Mouse (Mus musculus): ENCODE data around the gene Marc1. TPM values are rescaled to one million over a fixed set of nuclear protein-coding genes. Genes with fewer than 3 reads are reported as not detected.

Marc1 gene
- polyA plus RNA-seq, 1 experiment from 2014 or later: 0.32 TPM

DNA sequence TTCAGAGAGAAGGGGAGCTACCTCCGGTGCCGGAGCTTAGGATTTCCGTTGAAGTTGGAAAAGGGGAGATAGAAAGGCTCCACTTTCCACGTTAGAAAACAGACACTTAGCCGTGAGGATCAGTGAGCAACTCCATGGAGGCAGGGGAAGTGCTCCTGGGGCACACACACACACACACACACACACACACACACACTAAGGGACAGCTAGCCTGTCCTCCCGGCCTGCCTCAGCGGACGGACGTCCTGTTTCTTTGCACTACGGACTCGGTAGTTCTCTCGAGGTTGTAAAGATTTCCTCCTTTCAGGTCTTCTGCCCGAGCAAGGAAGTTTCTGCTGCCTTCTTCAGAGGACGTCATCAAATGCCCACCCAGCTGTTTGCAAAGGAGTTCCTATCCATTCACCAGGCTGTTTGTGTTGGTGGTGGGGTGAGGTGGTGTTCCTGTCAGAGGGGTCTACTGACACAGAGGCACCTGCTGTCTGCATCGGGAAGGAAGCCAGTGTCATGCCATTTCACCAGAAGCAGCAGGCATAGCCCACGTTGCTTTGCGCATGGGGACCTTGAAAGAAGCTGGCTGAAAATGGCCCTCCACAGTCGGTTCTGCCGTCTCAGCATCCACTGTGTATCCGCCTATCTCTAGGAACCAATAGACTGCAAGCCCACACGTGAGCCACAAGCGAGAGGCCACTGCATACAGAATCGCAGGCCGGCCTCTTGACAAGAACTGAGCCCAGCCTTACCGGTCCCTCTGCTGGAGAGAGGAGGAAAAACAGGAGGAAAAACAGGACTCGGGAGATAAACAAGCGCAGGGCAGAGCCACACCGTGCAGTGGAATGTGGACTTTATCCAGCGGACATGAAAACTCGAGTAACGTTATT, 40.9 kb upstream of the Marc1 start:
- peak; percentile 89 for DNase-seq (ENCODE audit: low spot score)
- Histone ChIP-seq H3K36me3 (ENCODE audit: control insufficient read depth, insufficient read depth, low read length) (no peaks in the 10 kb centered on the region), H3K4me1 (replicated peaks; ENCODE audit: control insufficient read depth, insufficient read depth) (0 out of 2 replicates have a peak, but pooled peaks cover 2% of the 10 kb centered on the region), H3K4me3 (ENCODE audit: low read depth, low read length) (no peak overlapping the region), H3K9ac (ENCODE audit: low read length) (no peak overlapping the region), H3K27me3 (ENCODE audit: control insufficient read depth, insufficient read depth, low read length) (no peaks in the 10 kb centered on the region), H3K27ac (replicated peaks) (no peak overlapping the region; the same call in 1 of the 2 replicates), H3K9me3 (ENCODE audit: control insufficient read depth, low read length) (no peaks in the 10 kb centered on the region), H3K4me2 (replicated peaks; ENCODE audit: low read depth) (peak overlapping the region; percentile 8; the same call in 1 of the 2 replicates)
- ATAC-seq (ENCODE audit: low FRiP score, low TSS enrichment): peak; percentile 96
- peak; percentile 90 for TF ChIP-seq CTCF (IDR thresholded peaks at IDR 0.05; ENCODE audit: low read depth)
- TF ChIP-seq EP300 (optimal IDR thresholded peaks at IDR 0.05): no peak
- 21% methylated on average over 31 of the region's 31 CpGs for WGBS

DNA sequence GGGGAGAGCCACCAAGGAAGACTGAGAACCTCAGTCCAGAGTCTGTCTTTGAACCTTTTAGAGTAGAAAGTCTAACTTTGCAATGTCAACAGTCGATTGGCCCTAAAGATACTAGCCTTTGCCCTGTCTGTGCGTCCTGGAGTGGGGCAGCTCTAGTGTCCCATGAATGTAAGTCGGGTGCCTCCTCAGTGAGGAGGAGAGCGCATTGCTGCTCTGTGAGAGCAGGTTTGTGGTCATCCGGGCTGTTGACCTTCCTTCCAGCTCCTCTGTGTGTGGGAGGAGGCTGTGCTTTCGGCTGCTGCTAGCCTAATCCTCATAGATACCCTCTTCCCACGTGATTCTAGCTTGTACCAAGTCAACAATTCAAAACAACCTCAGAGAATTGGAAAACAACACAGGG, 40.1 kb upstream of the Marc1 start:
- no peak overlapping the region for H3K9ac ChIP-seq (ENCODE audit: low read length)
- H3K4me1 ChIP-seq (replicated peaks; ENCODE audit: control insufficient read depth, insufficient read depth): peaks cover 6% of the 10 kb centered on the region; the same call in 1 of the 2 replicates
- TF ChIP-seq EP300 (optimal IDR thresholded peaks at IDR 0.05): no peak
- no peak for ATAC-seq (ENCODE audit: low FRiP score, low TSS enrichment)
- H3K9me3 ChIP-seq (ENCODE audit: control insufficient read depth, low read length): no peaks in the 10 kb centered on the region
- H3K4me3 ChIP-seq (ENCODE audit: low read depth, low read length): no peak overlapping the region
- no peak for DNase-seq (ENCODE audit: low spot score)
- H3K36me3 ChIP-seq (ENCODE audit: control insufficient read depth, insufficient read depth, low read length): no peaks in the 10 kb centered on the region
- H3K4me2 ChIP-seq (replicated peaks; ENCODE audit: low read depth): no peak overlapping the region
- no peaks in the 10 kb centered on the region for H3K27me3 ChIP-seq (ENCODE audit: control insufficient read depth, insufficient read depth, low read length)
- no peak overlapping the region; the same call in 1 of the 2 replicates for H3K27ac ChIP-seq (replicated peaks)
- WGBS: 52% methylated on average over 7 of the region's 7 CpGs

DNA sequence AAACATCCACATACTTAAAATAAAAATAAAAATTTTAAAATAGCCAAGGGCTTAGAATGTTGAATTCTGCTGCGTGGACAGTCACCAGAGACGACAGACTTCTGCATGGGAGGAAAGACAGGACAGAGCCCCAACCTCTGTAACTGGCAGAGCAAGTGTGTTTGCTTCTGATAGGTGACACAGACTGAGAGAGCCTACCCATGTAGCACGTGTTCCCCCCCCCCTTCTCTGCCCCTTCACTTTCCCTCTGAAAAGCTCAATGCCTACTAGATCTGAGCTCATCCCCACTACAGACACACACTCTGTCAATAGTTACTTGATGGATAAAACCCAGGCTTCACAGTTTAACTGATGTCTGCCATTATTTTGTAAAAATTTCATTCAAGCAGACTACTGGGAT, 35.9 kb upstream of the Marc1 start:
- H3K36me3 ChIP-seq (ENCODE audit: control insufficient read depth, insufficient read depth, low read length): no peaks in the 10 kb centered on the region
- H3K9ac ChIP-seq (ENCODE audit: low read length): no peak overlapping the region
- 35% methylated on average over 3 of the region's 3 CpGs for WGBS
- H3K27ac ChIP-seq (replicated peaks): no peak overlapping the region
- no peaks in the 10 kb centered on the region for H3K9me3 ChIP-seq (ENCODE audit: control insufficient read depth, low read length)
- peak overlapping the region; percentile 86 for H3K4me2 ChIP-seq (replicated peaks; ENCODE audit: low read depth)
- DNase-seq (ENCODE audit: low spot score): no peak
- no peak for TF ChIP-seq CTCF (IDR thresholded peaks at IDR 0.05; ENCODE audit: low read depth)
- peaks cover 11% of the 10 kb centered on the region for H3K4me1 ChIP-seq (replicated peaks; ENCODE audit: control insufficient read depth, insufficient read depth)
- H3K4me3 ChIP-seq (ENCODE audit: low read depth, low read length): no peak overlapping the region
- H3K27me3 ChIP-seq (ENCODE audit: control insufficient read depth, insufficient read depth, low read length): no peaks in the 10 kb centered on the region
- ATAC-seq (ENCODE audit: low FRiP score, low TSS enrichment): no peak

DNA sequence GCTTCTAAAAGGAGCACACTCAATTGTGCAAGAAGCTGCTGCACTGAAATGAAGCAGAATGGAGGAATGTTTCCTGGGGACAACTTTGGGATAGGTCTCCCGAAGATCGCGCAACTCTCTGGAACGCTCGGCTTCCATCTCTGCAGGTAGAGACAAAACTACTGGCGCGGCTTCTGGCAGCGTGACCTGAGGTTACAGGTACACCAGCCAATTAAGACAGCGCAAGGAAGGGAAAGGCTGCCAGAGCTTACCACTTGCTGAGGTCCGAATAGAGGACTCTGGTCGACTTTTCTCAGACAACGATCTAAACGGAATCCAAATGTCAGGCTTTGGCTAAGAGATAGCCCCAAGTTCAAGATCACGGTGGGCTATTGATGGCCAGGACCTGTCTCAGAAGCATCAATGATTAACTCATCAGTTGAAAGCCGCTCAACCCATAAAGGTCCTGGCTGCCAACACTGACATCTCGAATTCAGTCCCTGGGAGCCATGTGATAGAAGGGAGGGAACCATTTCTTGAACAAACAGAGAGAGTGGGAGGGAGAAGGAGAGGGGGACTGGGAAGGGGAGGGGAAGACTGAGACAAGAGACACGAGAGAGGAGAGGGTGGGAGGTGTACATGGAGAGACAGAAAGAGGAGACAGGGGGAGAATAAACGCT, 35.1 kb upstream of the Marc1 start, which contains the start of gene Marc2:
Gene Marc2 (minus strand): TSS at position 360 of the 659 bp plus-strand sequence.
- Histone ChIP-seq H3K4me3 (ENCODE audit: low read depth, low read length) (peak within 1 kb of the TSS; percentile 78), H3K9ac (ENCODE audit: low read length) (peak within 1 kb of the TSS; percentile 90), H3K4me1 (replicated peaks; ENCODE audit: control insufficient read depth, insufficient read depth) (peaks cover 11% of the 10 kb centered on the region), H3K27ac (replicated peaks) (peak within 1 kb of the TSS; percentile 96), H3K36me3 (ENCODE audit: control insufficient read depth, insufficient read depth, low read length) (no peaks in the 10 kb centered on the region; the same call in 1 of the 2 replicates), H3K27me3 (ENCODE audit: control insufficient read depth, insufficient read depth, low read length) (no peaks in the 10 kb centered on the region), H3K4me2 (replicated peaks; ENCODE audit: low read depth) (peak within 1 kb of the TSS; percentile 86), H3K9me3 (ENCODE audit: control insufficient read depth, low read length) (no peaks in the 10 kb centered on the region)
- 2% methylated on average over 18 of the region's 18 CpGs for WGBS
- no peak for TF ChIP-seq CTCF (IDR thresholded peaks at IDR 0.05; ENCODE audit: low read depth)
- TF ChIP-seq EP300 (optimal IDR thresholded peaks at IDR 0.05): no peak
- ATAC-seq (ENCODE audit: low FRiP score, low TSS enrichment) (peak; percentile 15), DNase-seq (ENCODE audit: low spot score) (no peak)

DNA sequence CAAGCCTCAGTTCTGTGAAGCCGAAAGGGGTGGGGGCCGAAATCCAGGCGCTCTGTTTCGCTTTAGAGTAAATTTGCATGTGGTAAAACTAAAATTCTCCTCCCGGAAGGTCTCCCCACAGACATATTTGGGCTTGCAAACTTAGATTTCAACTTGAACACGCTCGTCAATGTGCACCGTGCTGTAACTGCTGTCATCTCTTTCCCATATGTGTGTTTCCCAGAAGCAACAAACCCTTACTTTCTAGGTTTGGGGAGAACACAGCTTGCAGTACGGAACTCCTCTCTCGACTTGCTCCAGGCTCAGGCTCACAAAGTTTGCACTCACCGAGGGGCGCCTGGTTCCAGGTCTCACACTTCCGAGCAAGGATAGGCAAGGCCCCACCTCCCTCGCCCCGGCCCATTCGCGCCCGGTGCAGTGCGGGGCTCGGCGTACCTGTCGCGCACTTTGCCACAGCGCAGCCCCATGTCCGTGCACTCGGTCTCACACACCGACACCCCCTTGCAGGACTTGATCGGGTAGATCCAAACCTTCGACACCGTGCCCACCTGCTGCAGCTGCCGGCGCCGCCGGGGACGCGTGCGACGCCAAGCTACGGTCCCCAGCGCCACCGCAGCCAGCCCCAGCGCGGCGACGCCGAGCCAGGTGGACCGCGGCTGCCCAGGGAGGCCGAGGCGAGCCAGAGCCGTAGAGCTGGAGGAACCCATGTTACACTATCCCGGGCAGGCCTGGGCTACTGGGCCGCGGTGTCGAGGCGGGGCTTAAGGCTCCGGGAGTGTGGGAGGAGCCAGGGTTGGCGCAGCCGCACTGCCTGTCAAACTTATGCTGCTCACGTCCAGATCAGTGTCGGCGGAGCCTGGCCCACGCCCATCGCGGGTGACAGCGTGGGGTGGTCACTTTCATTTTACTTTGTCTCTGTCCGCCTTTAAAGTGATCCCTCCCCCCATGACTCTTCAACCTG, 34.3 kb upstream of the Marc1 start:
- DNase-seq (ENCODE audit: low spot score) (peak; percentile 93), ATAC-seq (ENCODE audit: low FRiP score, low TSS enrichment) (peak; percentile 95)
- no peak for TF ChIP-seq CTCF (IDR thresholded peaks at IDR 0.05; ENCODE audit: low read depth)
- TF ChIP-seq EP300 (optimal IDR thresholded peaks at IDR 0.05): no peak
- Histone ChIP-seq H3K27ac (replicated peaks) (peak overlapping the region; percentile 96), H3K4me3 (ENCODE audit: low read depth, low read length) (peak overlapping the region; percentile 78), H3K36me3 (ENCODE audit: control insufficient read depth, insufficient read depth, low read length) (no peaks in the 10 kb centered on the region; the same call in 1 of the 2 replicates), H3K27me3 (ENCODE audit: control insufficient read depth, insufficient read depth, low read length) (no peaks in the 10 kb centered on the region), H3K4me2 (replicated peaks; ENCODE audit: low read depth) (peak overlapping the region; percentile 86), H3K4me1 (replicated peaks; ENCODE audit: control insufficient read depth, insufficient read depth) (peaks cover 11% of the 10 kb centered on the region), H3K9me3 (ENCODE audit: control insufficient read depth, low read length) (no peaks in the 10 kb centered on the region), H3K9ac (ENCODE audit: low read length) (peak overlapping the region; percentile 90)
- under 1% methylated on average over 64 of the region's 67 CpGs for WGBS

Measured in stomach, postnatal 0 days (tissue).